Mouse (Mus musculus): ENCODE measurements around the gene Tex13c2. TPM values are rescaled to one million over a fixed set of nuclear protein-coding genes. Genes with fewer than 3 reads are reported as not detected.

Tex13c2 gene
- polyA plus RNA-seq, 1 experiment from 2014 or later: not detected

- no peak for ATAC-seq (replicated peaks; ENCODE audit: extremely low read depth, insufficient read depth, low FRiP score)
- 84% methylated on average over 2 of the region's 2 CpGs for WGBS
- H3K27ac ChIP-seq (ENCODE audit: low read length): no peak overlapping the region
Observed at GRCm38 (mm10) chrX:42522868-42523267, 33.4 kb downstream of the Tex13c2 start.

GRCm38 (mm10) chrX:42530703-42531102, 41.2 kb downstream of the Tex13c2 start:
- ATAC-seq (replicated peaks; ENCODE audit: extremely low read depth, insufficient read depth, low FRiP score): no peak
- Histone ChIP-seq H3K27ac (ENCODE audit: low read length) (no peak overlapping the region), H3K4me3 (ENCODE audit: low read length) (no peak overlapping the region), H3K36me3 (ENCODE audit: control insufficient read depth, insufficient read depth) (no peaks in the 10 kb centered on the region), H3K27me3 (ENCODE audit: control insufficient read depth, insufficient read depth, low read length) (no peaks in the 10 kb centered on the region), H3K9ac (ENCODE audit: low read length) (no peak overlapping the region), H3K9me3 (replicated peaks; ENCODE audit: control insufficient read depth, low read length) (no peaks in the 10 kb centered on the region), H3K4me2 (ENCODE audit: low read depth, low read length) (no peak overlapping the region), H3K4me1 (ENCODE audit: control insufficient read depth, insufficient read depth, low read length) (no peaks in the 10 kb centered on the region)
- 70% methylated on average over 4 of the region's 4 CpGs for WGBS

More at GRCm38 (mm10) chrX:42522868-42523267, 33.4 kb downstream of the Tex13c2 start:
- Histone ChIP-seq H3K4me2 (ENCODE audit: low read depth, low read length) (no peak overlapping the region), H3K27me3 (ENCODE audit: control insufficient read depth, insufficient read depth, low read length) (no peaks in the 10 kb centered on the region), H3K4me1 (ENCODE audit: control insufficient read depth, insufficient read depth, low read length) (0 out of 2 replicates have a peak, but pooled peaks cover 3% of the 10 kb centered on the region), H3K4me3 (ENCODE audit: low read length) (no peak overlapping the region), H3K9me3 (replicated peaks; ENCODE audit: control insufficient read depth, low read length) (no peaks in the 10 kb centered on the region), H3K36me3 (ENCODE audit: control insufficient read depth, insufficient read depth) (no peaks in the 10 kb centered on the region), H3K9ac (ENCODE audit: low read length) (no peak overlapping the region)

GRCm38 (mm10) chrX:42540030-42540755, 50.7 kb downstream of the Tex13c2 start:
- Histone ChIP-seq H3K4me2 (ENCODE audit: low read depth, low read length) (peak overlapping the region; percentile 53), H3K4me3 (ENCODE audit: low read length) (peak overlapping the region; percentile 35), H3K9me3 (replicated peaks; ENCODE audit: control insufficient read depth, low read length) (no peaks in the 10 kb centered on the region), H3K4me1 (ENCODE audit: control insufficient read depth, insufficient read depth, low read length) (peaks cover 4% of the 10 kb centered on the region; the same call in 1 of the 2 replicates), H3K27ac (ENCODE audit: low read length) (peak overlapping the region; percentile 32; the same call in 1 of the 2 replicates), H3K27me3 (ENCODE audit: control insufficient read depth, insufficient read depth, low read length) (no peaks in the 10 kb centered on the region), H3K36me3 (ENCODE audit: control insufficient read depth, insufficient read depth) (no peaks in the 10 kb centered on the region), H3K9ac (ENCODE audit: low read length) (peak overlapping the region; percentile 55; the same call in 1 of the 2 replicates)
- 29% methylated on average over 3 of the region's 3 CpGs for WGBS
- ATAC-seq (replicated peaks; ENCODE audit: extremely low read depth, insufficient read depth, low FRiP score): 0 out of 2 replicates have a peak, but pooled peaks have one; percentile 28

- Histone ChIP-seq H3K9ac (ENCODE audit: low read length) (peak overlapping the region; percentile 55; the same call in 1 of the 2 replicates), H3K27ac (ENCODE audit: low read length) (no peak overlapping the region), H3K4me2 (ENCODE audit: low read depth, low read length) (peak overlapping the region; percentile 53), H3K9me3 (replicated peaks; ENCODE audit: control insufficient read depth, low read length) (no peaks in the 10 kb centered on the region), H3K27me3 (ENCODE audit: control insufficient read depth, insufficient read depth, low read length) (no peaks in the 10 kb centered on the region), H3K4me1 (ENCODE audit: control insufficient read depth, insufficient read depth, low read length) (peaks cover 4% of the 10 kb centered on the region; the same call in 1 of the 2 replicates), H3K36me3 (ENCODE audit: control insufficient read depth, insufficient read depth) (no peaks in the 10 kb centered on the region), H3K4me3 (ENCODE audit: low read length) (peak overlapping the region; percentile 35)
- 32% methylated on average over 5 of the region's 5 CpGs for WGBS
- ATAC-seq (replicated peaks; ENCODE audit: extremely low read depth, insufficient read depth, low FRiP score): peak; percentile 69
Observed at GRCm38 (mm10) chrX:42540756-42541053, 51.2 kb downstream of the Tex13c2 start.

Other genes starting within 250 kb of the Tex13c2 start
- 4.9 and 17.9 TPM in 2 replicates for gene Sh2d1a, start 12.8 kb downstream of the Tex13c2 start, polyA plus RNA-seq (2015; fragmentation: Nextera tagmentation; extraction: Ambion mirVana)